In genomic region chr4:119192757-119193156, GRCm38 (mm10) we compare ENCODE assay signal across 1 mouse cellular context.
A peak's percentile ranks its signal among the peaks of the same experiment; 100 is the strongest.
TF ChIP-seq lines count a peak whose summit lies in the region.

No protein-coding gene starts in this region.

TF ChIP-seq in MEL, 35 proteins besides CTCF, POLR2A, EP300 and RAD21:
- TF ChIP-seq MYB (IDR thresholded peaks at IDR 0.05; ENCODE audit: low read depth, low read length), result no peak
- no peak for TF ChIP-seq CHD2 (IDR thresholded peaks at IDR 0.05; ENCODE audit: low read length)
- TF ChIP-seq ELF1 (IDR thresholded peaks at IDR 0.05; ENCODE audit: low read depth, low read length), result no peak
- TF ChIP-seq MAFK (IDR thresholded peaks at IDR 0.05; ENCODE audit: borderline replicate concordance, low read depth, low read length), result no peak
- TF ChIP-seq GABPA (IDR thresholded peaks at IDR 0.05; ENCODE audit: low read depth, low read length), result no peak
- TF ChIP-seq SMC3 (IDR thresholded peaks at IDR 0.05; ENCODE audit: low read depth, low read length), result no peak
- no peak for TF ChIP-seq POLR2AphosphoS5 (IDR thresholded peaks at IDR 0.05; ENCODE audit: borderline replicate concordance, low read depth, low read length)
- 0 out of 2 replicates have a peak, but pooled peaks have one; percentile 13 for TF ChIP-seq MYC (IDR thresholded peaks at IDR 0.05; ENCODE audit: low read depth, low read length)
- no peak for TF ChIP-seq MAX (IDR thresholded peaks at IDR 0.05; ENCODE audit: low read length)
- no peak for TF ChIP-seq POLR2AphosphoS2 (IDR thresholded peaks at IDR 0.05; ENCODE audit: low read length)
- TF ChIP-seq NELFE (IDR thresholded peaks at IDR 0.05; ENCODE audit: low read depth, low read length), result no peak
- TF ChIP-seq ETS1 (IDR thresholded peaks at IDR 0.05; ENCODE audit: low read depth, low read length), result peak; percentile 34; the same call in 1 of the 2 replicates
- no peak for TF ChIP-seq USF2 (IDR thresholded peaks at IDR 0.05; ENCODE audit: borderline replicate concordance in 1 of 2, insufficient read depth in 1 of 2, low read depth in 1 of 2, low read length in 2 of 2)
- TF ChIP-seq GATA1 (IDR thresholded peaks at IDR 0.05; ENCODE audit: low read depth, low read length), result peak; percentile 25; the same call in 1 of the 2 replicates
- no peak for TF ChIP-seq USF1 (IDR thresholded peaks at IDR 0.05; ENCODE audit: low read depth, low read length)
- TF ChIP-seq ZMIZ1 (IDR thresholded peaks at IDR 0.05; ENCODE audit: low read depth, low read length), result no peak
- no peak for TF ChIP-seq ZNF384 (IDR thresholded peaks at IDR 0.05; ENCODE audit: low read depth, low read length)
- TF ChIP-seq HCFC1 (IDR thresholded peaks at IDR 0.05; ENCODE audit: low read depth, low read length), result no peak
- no peak for TF ChIP-seq BHLHE40 (IDR thresholded peaks at IDR 0.05; ENCODE audit: borderline replicate concordance, low read depth, low read length)
- TF ChIP-seq SIN3A (IDR thresholded peaks at IDR 0.05; ENCODE audit: low read length), result 0 out of 2 replicates have a peak, but pooled peaks have one; percentile 38
- no peak for TF ChIP-seq ZKSCAN1 (IDR thresholded peaks at IDR 0.05; ENCODE audit: low read depth, low read length)
- no peak for TF ChIP-seq CHD1 (IDR thresholded peaks at IDR 0.05; ENCODE audit: low read depth, low read length)
- no peak for TF ChIP-seq TAL1 (IDR thresholded peaks at IDR 0.05; ENCODE audit: low read length)
- TF ChIP-seq MAZ (IDR thresholded peaks at IDR 0.05; ENCODE audit: low read depth, low read length), result no peak
- no peak for TF ChIP-seq MEF2A (IDR thresholded peaks at IDR 0.05; ENCODE audit: extremely low read depth, insufficient replicate concordance, low read depth, low read length, poor library complexity, severe bottlenecking)
- TF ChIP-seq TCF12 (IDR thresholded peaks at IDR 0.05; ENCODE audit: low read depth, low read length), result no peak
- no peak for TF ChIP-seq UBTF (IDR thresholded peaks at IDR 0.05; ENCODE audit: borderline replicate concordance, insufficient read depth, low read depth, low read length)
- TF ChIP-seq ZC3H11A (IDR thresholded peaks at IDR 0.05; ENCODE audit: low read depth, low read length), result no peak
- TF ChIP-seq KAT2A (conservative IDR thresholded peaks at IDR 0.05; ENCODE audit: low read depth, low read length), result no peak
- TF ChIP-seq TBP (IDR thresholded peaks at IDR 0.05; ENCODE audit: low read depth, low read length), result peak; percentile 94
- TF ChIP-seq JUND (IDR thresholded peaks at IDR 0.05; ENCODE audit: low read depth, low read length), result no peak
- no peak for TF ChIP-seq NRF1 (IDR thresholded peaks at IDR 0.05; ENCODE audit: insufficient read depth, low read depth, low read length, poor library complexity, severe bottlenecking)
- TF ChIP-seq E2F4 (IDR thresholded peaks at IDR 0.05; ENCODE audit: borderline replicate concordance, low read depth, low read length), result no peak
- TF ChIP-seq MXI1 (IDR thresholded peaks at IDR 0.05; ENCODE audit: low read depth, low read length), result 0 out of 2 replicates have a peak, but pooled peaks have one; percentile 58
- no peak for TF ChIP-seq RCOR1 (IDR thresholded peaks at IDR 0.05; ENCODE audit: low read depth, low read length)
